Mouse (Mus musculus): ENCODE measurements at regions not wholly inside any gene's neighbourhood (a gene's known extent, or its start where the extent isn't known, plus 50 kb on each side); places are given as distances from the start of the nearest gene placed in this dataset.

DNA sequence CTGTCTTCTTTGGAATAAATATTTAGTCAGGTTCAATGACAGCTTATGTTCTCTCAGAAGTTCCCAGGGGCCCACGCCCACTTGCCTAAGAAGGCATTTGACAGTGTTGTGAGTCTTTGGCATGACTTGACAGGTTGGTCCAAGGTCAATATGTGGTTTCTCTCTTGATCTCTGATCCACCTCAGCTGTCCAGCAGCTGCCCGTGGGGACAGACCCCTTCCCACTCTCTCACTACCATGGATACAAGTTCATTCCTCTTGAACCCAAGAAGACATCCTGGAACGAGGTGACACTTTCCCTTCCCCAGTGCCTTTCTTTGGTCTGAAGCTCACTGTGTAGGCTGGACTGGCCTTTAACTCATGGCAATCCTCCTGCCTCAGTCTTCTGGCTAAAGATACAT, 145.0 kb upstream of the Lef1 start:
- TF ChIP-seq POLR2A (IDR thresholded peaks at IDR 0.05; ENCODE audit: borderline replicate concordance, insufficient read depth, low read length): no peak
- no peak for TF ChIP-seq CTCF (IDR thresholded peaks at IDR 0.05; ENCODE audit: borderline replicate concordance, insufficient read depth, low read depth, low read length)
